In genomic region chrX:38043014-38043413, GRCm38 (mm10) we compare ENCODE assay signal across 26 mouse cellular contexts. TPM values are rescaled to one million over a fixed set of nuclear protein-coding genes. Genes with fewer than 3 reads are reported as not detected.
"Had no signal": no experiment of that assay in that cellular context is flagged by ENCODE, and none has a peak within 500 bp of the region (broad histone marks: within the 10 kb centered on the region; RNA-seq: fewer than 3 reads in every experiment).

Btg1-ps2 (minus strand) TSS chrX:38043114.

RNA-seq across cellular contexts. Expression of gene Btg1-ps2, which starts in this region (rescaled TPM):
- polyA plus RNA-seq: heart, embryonic 10.5 days; heart, embryonic 11.5 days; heart, embryonic 12.5 days; heart, embryonic 13.5 days; heart, embryonic 14.5 days; heart, embryonic 15.5 days; heart, embryonic 16.5 days; heart, postnatal 0 days; hindbrain, embryonic 10.5 days; hindbrain, embryonic 11.5 days; hindbrain, embryonic 12.5 days; hindbrain, embryonic 13.5 days; hindbrain, embryonic 14.5 days; hindbrain, embryonic 15.5 days; hindbrain, embryonic 16.5 days; hindbrain, postnatal 0 days; inflammation-experienced regulatory T-cells, adult 6 months; intestine, embryonic 14.5 days; intestine, embryonic 15.5 days; intestine, embryonic 16.5 days; intestine, postnatal 0 days; kidney, adult 2 months; kidney, embryonic 14.5 days; kidney, embryonic 16.5 days; kidney, postnatal 0 days; large intestine, adult 2 months had no signal
